Mouse (Mus musculus) adrenal gland, adult 2 months (tissue): ENCODE data around the gene Cavin4. TPM values are rescaled to one million over a fixed set of nuclear protein-coding genes. Genes with fewer than 3 reads are reported as not detected.

ENCODE experiments used
- polyA plus RNA-seq: library from polyadenylated mRNA; depleted of rRNA; stranded (reverse); fragments of >200 nt; gene quantifications from 2 replicates; pipeline ENCODE4 v1.2.3, GENCODE M21; 2012; rRNA removed
- total RNA-seq, 2 experiments: library from RNA; stranded (reverse); gene quantifications; 2 replicates each; pipeline ENCODE4 v1.2.3; 2021

Cavin4 gene
- total and polyA plus RNA-seq, 3 experiments = 0.26 to 0.28 TPM; not detected in 1

Other genes with a start within 250 kb of the Cavin4 start
- 10 to 100 TPM; 16.9 to 24.0 TPM for gene Tex10, start 190.1 kb upstream of the Cavin4 start, total RNA-seq
- 2.3 and 2.6 TPM in 2 replicates for gene Tex10, start 190.1 kb upstream of the Cavin4 start, polyA plus RNA-seq
- gene Msantd3, start 123.6 kb upstream of the Cavin4 start, total RNA-seq = 10 to 100 TPM; 14.4 to 22.8 TPM
- 1.8 and 2.5 TPM in 2 replicates for gene Msantd3, start 123.6 kb upstream of the Cavin4 start, polyA plus RNA-seq
- gene Tmeff1, start 78.3 kb upstream of the Cavin4 start, total RNA-seq = 10 to 100 TPM in 1 of 2 experiments, 1 to 10 TPM in 1; 9.8 to 16.2 TPM
- gene Tmeff1, start 78.3 kb upstream of the Cavin4 start, polyA plus RNA-seq = 2.4 and 10.8 TPM in 2 replicates